Mouse (Mus musculus): ENCODE results near the gene Tmem248. TPM values are rescaled to one million over a fixed set of nuclear protein-coding genes. Genes with fewer than 3 reads are reported as not detected.

Tmem248 gene
- polyA plus RNA-seq, 1 experiment: 46.4 TPM

- peaks cover 34% of the 10 kb centered on the region for H3K4me1 ChIP-seq (ENCODE audit: control insufficient read depth, insufficient read depth, low read length)
- H3K4me3 ChIP-seq (replicated peaks; ENCODE audit: extremely low read depth, low read depth, low read length): no peak overlapping the region
- 58% methylated on average over 6 of the region's 6 CpGs for WGBS
- no peak for TF ChIP-seq POLR2A (IDR thresholded peaks at IDR 0.05; ENCODE audit: borderline replicate concordance, extremely low read depth, low read depth, low read length)
- no peak for TF ChIP-seq CTCF (IDR thresholded peaks at IDR 0.05; ENCODE audit: insufficient read depth, low read length)
- DNase-seq: no peak
Measured at GRCm38 (mm10) chr5:130181740-130182540, 34.9 kb upstream of the Tmem248 start.

- 51% methylated on average over 3 of the region's 3 CpGs for WGBS
- Histone ChIP-seq H3K4me1 (ENCODE audit: control insufficient read depth, insufficient read depth, low read length) (peaks cover 34% of the 10 kb centered on the region), H3K4me3 (replicated peaks; ENCODE audit: extremely low read depth, low read depth, low read length) (no peak overlapping the region)
- no peak for TF ChIP-seq CTCF (IDR thresholded peaks at IDR 0.05; ENCODE audit: insufficient read depth, low read length)
- no peak for TF ChIP-seq POLR2A (IDR thresholded peaks at IDR 0.05; ENCODE audit: borderline replicate concordance, extremely low read depth, low read depth, low read length)
- DNase-seq: no peak
Measured at GRCm38 (mm10) chr5:130182541-130182821, 34.4 kb upstream of the Tmem248 start.

- TF ChIP-seq POLR2A (IDR thresholded peaks at IDR 0.05; ENCODE audit: borderline replicate concordance, extremely low read depth, low read depth, low read length): no peak
- no peak for TF ChIP-seq CTCF (IDR thresholded peaks at IDR 0.05; ENCODE audit: insufficient read depth, low read length)
- no peak overlapping the region for H3K4me3 ChIP-seq (replicated peaks; ENCODE audit: extremely low read depth, low read depth, low read length)
- DNase-seq: no peak
- peaks cover 22% of the 10 kb centered on the region for H3K4me1 ChIP-seq (ENCODE audit: control insufficient read depth, insufficient read depth, low read length)
- 68% methylated on average over 9 of the region's 9 CpGs for WGBS
Measured at GRCm38 (mm10) chr5:130184193-130184856, 32.6 kb upstream of the Tmem248 start.

GRCm38 (mm10) chr5:130185312-130185711, 31.6 kb upstream of the Tmem248 start:
- WGBS: 42% methylated on average over 6 of the region's 6 CpGs
- H3K4me3 ChIP-seq (replicated peaks; ENCODE audit: extremely low read depth, low read depth, low read length): no peak overlapping the region
- peaks cover 19% of the 10 kb centered on the region for H3K4me1 ChIP-seq (ENCODE audit: control insufficient read depth, insufficient read depth, low read length)
- TF ChIP-seq POLR2A (IDR thresholded peaks at IDR 0.05; ENCODE audit: borderline replicate concordance, extremely low read depth, low read depth, low read length) (no peak), CTCF (IDR thresholded peaks at IDR 0.05; ENCODE audit: insufficient read depth, low read length) (no peak)
- DNase-seq: no peak

- WGBS: 52% methylated on average over 7 of the region's 7 CpGs
- H3K4me3 ChIP-seq (replicated peaks; ENCODE audit: extremely low read depth, low read depth, low read length): no peak overlapping the region
- no peak for DNase-seq
- peaks cover 20% of the 10 kb centered on the region for H3K4me1 ChIP-seq (ENCODE audit: control insufficient read depth, insufficient read depth, low read length)
- TF ChIP-seq CTCF (IDR thresholded peaks at IDR 0.05; ENCODE audit: insufficient read depth, low read length) (no peak), POLR2A (IDR thresholded peaks at IDR 0.05; ENCODE audit: borderline replicate concordance, extremely low read depth, low read depth, low read length) (no peak)
Measured at GRCm38 (mm10) chr5:130187383-130187782, 29.5 kb upstream of the Tmem248 start.

- TF ChIP-seq POLR2A (IDR thresholded peaks at IDR 0.05; ENCODE audit: borderline replicate concordance, extremely low read depth, low read depth, low read length): no peak
- TF ChIP-seq CTCF (IDR thresholded peaks at IDR 0.05; ENCODE audit: insufficient read depth, low read length): no peak
- 74% methylated on average over 6 of the region's 6 CpGs for WGBS
- Histone ChIP-seq H3K4me3 (replicated peaks; ENCODE audit: extremely low read depth, low read depth, low read length) (no peak overlapping the region), H3K4me1 (ENCODE audit: control insufficient read depth, insufficient read depth, low read length) (peaks cover 14% of the 10 kb centered on the region)
- no peak for DNase-seq
Measured at GRCm38 (mm10) chr5:130190909-130191308, 26.0 kb upstream of the Tmem248 start.

GRCm38 (mm10) chr5:130191865-130192264, 25.0 kb upstream of the Tmem248 start:
- TF ChIP-seq POLR2A (IDR thresholded peaks at IDR 0.05; ENCODE audit: borderline replicate concordance, extremely low read depth, low read depth, low read length) (no peak), CTCF (IDR thresholded peaks at IDR 0.05; ENCODE audit: insufficient read depth, low read length) (no peak)
- Histone ChIP-seq H3K4me1 (ENCODE audit: control insufficient read depth, insufficient read depth, low read length) (peaks cover 15% of the 10 kb centered on the region), H3K4me3 (replicated peaks; ENCODE audit: extremely low read depth, low read depth, low read length) (no peak overlapping the region)
- no peak for DNase-seq
- WGBS: 61% methylated on average over 6 of the region's 6 CpGs

- whole genome bisulfite sequencing: 20% methylated on average over 2 of the region's 2 CpGs
- Histone ChIP-seq H3K4me1 (ENCODE audit: control insufficient read depth, insufficient read depth, low read length) (peaks cover 15% of the 10 kb centered on the region), H3K4me3 (replicated peaks; ENCODE audit: extremely low read depth, low read depth, low read length) (no peak overlapping the region)
- TF ChIP-seq CTCF (IDR thresholded peaks at IDR 0.05; ENCODE audit: insufficient read depth, low read length): no peak
- no peak for TF ChIP-seq POLR2A (IDR thresholded peaks at IDR 0.05; ENCODE audit: borderline replicate concordance, extremely low read depth, low read depth, low read length)
- no peak for DNase-seq
Measured at GRCm38 (mm10) chr5:130192356-130192944, 24.4 kb upstream of the Tmem248 start.

GRCm38 (mm10) chr5:130193760-130194159, 23.1 kb upstream of the Tmem248 start:
- peaks cover 17% of the 10 kb centered on the region for H3K4me1 ChIP-seq (ENCODE audit: control insufficient read depth, insufficient read depth, low read length)
- H3K4me3 ChIP-seq (replicated peaks; ENCODE audit: extremely low read depth, low read depth, low read length): no peak overlapping the region
- TF ChIP-seq CTCF (IDR thresholded peaks at IDR 0.05; ENCODE audit: insufficient read depth, low read length) (no peak), POLR2A (IDR thresholded peaks at IDR 0.05; ENCODE audit: borderline replicate concordance, extremely low read depth, low read depth, low read length) (no peak)
- 61% methylated on average over 3 of the region's 3 CpGs for WGBS
- no peak for DNase-seq

All from lung, adult 2 months (tissue).